Mouse (Mus musculus) lung, adult 2 months (tissue): Measurements from ENCODE around the gene 1810037I17Rik.

Experiments
- CTCF ChIP-seq: fragments of 200-500 bp; IDR thresholded peaks from 2 replicates; pipeline ENCODE4 v1.5.1; 2011; ENCODE audit warnings: mild to moderate bottlenecking, low read length, control low read depth; ENCODE audit not compliant: insufficient read depth
- POLR2A ChIP-seq: fragments of 200-500 bp; IDR thresholded peaks from 2 replicates; pipeline ENCODE4 v1.6.1; 2011; ENCODE audit warnings: low read depth, mild to moderate bottlenecking, control low read depth, low read length, borderline replicate concordance; ENCODE audit errors: extremely low read depth

GRCm38 (mm10) chr3:122968391-122968790 lies 44.4 kb downstream of the 1810037I17Rik start:
- no peak for TF ChIP-seq CTCF
- no peak for TF ChIP-seq POLR2A
